Mouse (Mus musculus): ENCODE results near the gene Cd68.
"Not testable (repeated sequence)": the region's sequence is repeated elsewhere in the genome, so short reads cannot be mapped to it uniquely, and the experiment has no call there.

Cd68 gene

DNA sequence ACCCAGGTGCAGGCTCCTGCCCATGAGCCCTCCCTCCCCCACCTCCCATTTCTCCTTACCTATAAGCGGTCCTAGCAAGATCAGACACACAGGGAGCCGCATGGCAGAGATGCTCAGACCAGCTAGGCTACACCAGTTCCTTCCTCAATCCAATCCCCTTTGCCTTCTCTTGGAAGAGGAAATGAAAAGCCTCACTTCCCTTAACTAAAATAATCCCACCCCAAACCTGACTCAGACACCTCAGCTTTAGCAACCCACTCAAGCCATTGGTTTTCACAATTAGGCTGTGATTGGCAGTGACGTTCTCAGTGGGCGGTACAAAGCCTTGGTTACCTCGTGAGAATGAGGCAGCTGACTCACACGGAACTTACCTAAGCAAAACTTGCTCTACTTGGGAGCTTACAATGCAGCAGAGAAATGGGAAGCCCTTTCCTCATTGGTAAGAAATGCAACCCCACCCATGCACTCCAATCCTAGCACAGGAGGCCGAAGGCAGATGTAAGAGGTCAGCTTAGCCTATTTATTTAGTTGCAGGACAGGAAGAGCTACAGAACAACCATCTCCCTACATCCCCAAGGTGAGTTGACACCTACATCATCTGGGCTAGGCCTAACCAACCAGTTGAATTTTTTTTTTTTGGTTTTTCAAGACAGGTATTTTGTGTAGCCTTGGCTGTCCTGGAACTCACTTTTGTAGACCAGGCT is at the start of gene Cd68:
Gene Cd68 (minus strand): TSS at position 193 of the 704 bp plus-strand sequence.
- no peak for DNase-seq (ENCODE audit: low spot score)

DNA sequence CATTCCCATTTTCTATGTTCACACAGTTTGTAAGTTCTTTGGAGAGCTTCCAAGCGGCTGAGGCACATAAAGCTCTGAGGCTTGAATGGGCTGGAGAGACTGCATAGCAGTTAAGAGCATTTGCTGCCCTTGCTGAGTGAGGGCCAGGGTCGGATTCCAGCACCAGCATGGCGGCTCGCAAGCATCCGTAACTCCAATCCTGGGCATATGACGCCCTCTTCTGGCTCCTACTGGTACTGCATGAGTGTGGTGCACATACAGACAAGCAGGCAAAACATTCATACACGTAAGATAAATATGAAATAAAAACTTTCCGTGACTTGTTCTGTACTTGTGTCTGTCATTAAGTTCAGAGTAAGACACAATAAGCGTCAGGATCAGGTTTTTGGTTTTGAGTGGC is 49.5 kb upstream of the Cd68 start:
- no peak for DNase-seq (ENCODE audit: low spot score)

DNA sequence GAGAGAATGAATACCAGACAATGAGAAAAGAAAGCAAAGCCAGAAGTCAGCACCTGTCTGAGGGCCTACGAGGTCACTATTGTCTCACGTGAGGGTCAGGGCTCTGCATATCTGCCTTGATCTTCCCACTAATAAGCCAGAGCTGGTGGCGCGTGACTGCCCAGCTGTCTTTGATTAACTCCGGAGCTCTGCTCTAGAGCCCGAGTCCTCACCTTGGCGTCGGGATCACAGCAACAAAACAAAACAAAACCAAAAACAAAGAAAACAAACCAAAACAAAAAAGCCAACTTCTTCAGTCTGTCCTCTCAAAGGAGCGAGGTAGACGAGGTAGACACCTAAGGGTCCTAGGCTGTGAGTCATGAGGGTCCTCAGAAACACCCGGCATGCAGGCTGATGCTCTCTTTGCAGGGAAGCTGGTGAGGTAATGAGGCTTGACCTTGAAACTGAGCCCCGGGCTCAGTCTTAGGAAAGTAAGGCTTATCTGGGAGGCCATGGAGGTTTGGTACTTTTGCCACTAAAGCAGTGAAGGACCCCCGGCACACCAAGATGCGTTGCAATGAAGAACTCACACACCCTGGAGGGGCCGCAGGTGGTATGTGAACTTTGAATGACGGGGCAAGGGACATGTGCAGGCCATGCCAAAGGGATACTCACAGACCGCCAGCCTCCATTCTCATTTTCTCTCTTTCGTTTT is 48.8 kb upstream of the Cd68 start:
- no peak for DNase-seq (ENCODE audit: low spot score)

DNA sequence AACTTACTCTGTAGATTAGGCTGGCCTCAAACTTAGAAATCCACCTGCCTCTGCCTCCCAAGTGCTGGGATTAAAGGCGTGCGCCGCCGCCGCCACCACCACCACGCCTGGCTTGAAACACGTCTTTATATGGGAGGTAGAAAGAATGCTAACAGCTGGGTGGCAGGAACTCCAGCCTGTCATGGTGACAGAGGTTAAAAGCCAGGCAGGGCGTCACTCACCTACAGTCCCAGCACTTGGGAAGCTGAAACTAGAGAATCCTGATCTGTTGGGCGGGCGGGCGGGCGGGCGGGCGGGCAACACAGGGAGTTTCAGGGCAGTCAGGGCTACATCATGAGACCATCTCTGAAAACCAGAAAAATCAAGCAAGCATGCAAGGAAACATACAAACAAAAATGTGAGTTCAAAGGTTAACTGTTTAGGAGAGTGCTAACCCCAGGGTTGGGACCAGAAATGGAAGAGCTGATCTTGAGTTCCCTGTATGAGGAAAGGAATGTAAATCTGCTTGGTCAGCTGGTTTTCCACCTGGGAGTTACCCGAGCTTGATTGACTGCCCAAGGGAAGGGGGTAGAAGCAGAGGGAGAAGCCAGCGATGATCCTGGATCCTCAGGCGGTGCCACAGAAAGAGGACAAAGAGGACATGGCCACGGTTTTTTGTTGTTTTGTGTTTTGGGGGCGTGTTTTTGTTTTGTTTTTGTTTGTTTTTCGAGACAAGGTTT is 47.2 kb upstream of the Cd68 start:
- DNase-seq (ENCODE audit: low spot score) = no peak

DNA sequence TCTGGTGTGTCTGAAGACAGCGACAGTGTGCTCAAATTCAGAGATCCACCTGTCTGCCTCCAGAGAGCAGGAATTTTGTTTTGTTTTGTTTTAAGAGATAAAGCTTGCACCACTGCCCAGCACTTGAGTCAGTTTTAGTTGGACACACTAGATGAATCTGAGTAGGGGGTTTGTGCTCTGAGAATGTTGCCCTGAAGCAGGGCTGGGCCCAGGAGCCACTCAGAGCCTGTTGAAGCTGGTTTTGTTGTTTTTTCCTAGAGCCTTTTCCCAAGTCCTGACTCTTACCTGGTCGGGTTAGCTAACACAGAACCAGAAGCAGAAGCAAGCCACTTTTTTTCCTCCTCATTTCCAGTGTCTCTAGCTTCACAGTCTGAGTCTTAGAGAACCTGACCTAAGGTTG is 45.1 kb upstream of the Cd68 start:
- DNase-seq (ENCODE audit: low spot score) = no peak

DNA sequence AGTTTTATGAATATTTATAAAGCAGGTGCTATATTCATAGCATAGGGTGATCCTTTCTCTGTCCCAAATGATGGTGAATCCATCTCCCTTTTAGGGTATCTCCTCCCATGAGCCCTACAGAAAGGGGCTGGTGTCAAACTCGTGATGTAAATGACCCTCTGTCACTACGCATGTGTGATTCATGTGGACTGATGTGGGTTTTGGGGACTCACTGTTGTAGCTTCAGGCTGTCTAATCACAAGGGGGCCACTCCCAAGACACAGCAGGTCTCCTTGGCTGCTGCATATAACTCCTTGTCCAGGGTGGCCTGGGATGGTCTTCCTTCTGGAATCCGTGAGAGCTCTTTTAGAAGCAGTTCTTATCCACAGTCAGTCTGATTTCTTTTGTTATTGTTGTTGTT is 44.5 kb upstream of the Cd68 start:
- no peak for DNase-seq (ENCODE audit: low spot score)

DNA sequence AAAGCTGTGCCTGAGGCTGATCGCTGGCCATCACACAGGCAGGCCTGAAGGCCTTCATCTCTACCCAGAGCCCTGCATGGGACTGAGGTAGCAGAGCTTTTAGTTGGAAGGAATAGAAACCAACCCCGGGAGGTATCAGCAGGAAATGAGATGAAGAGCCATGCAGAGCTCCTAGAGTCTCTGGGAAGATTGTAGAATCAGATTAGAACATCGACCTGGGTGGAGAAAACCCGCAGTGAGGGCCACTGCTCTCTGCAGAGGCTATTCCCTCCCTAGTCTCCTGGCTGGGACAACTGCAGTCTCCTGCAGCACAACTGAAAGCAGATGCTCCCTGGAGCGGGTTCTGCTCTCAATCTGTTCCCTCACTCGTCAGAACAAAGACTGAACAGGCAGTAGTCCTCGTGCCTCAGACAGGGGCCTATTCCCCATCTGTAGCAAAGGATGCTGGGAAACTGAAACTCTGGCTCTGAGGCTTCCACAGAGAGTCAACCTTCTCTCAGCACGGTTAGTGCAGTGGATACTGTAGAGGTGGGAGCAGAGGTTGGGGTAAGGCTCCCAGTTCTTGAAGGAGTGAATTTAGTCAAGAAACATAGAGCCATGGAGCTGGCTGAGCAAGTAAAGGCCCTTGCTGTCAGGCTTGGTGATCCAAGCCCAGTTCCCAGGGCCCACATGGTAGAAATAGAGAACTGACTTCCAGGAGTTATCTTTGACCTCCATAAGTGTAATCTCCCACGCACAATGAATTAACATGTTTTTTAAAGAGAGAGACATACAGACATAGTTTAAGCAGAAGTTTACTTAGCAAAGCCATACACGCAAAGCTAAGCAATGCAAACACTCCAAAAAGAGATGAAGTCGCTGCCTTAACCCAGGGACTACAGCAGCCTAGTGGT is 43.8 kb upstream of the Cd68 start:
- no peak for DNase-seq (ENCODE audit: low spot score)

DNA sequence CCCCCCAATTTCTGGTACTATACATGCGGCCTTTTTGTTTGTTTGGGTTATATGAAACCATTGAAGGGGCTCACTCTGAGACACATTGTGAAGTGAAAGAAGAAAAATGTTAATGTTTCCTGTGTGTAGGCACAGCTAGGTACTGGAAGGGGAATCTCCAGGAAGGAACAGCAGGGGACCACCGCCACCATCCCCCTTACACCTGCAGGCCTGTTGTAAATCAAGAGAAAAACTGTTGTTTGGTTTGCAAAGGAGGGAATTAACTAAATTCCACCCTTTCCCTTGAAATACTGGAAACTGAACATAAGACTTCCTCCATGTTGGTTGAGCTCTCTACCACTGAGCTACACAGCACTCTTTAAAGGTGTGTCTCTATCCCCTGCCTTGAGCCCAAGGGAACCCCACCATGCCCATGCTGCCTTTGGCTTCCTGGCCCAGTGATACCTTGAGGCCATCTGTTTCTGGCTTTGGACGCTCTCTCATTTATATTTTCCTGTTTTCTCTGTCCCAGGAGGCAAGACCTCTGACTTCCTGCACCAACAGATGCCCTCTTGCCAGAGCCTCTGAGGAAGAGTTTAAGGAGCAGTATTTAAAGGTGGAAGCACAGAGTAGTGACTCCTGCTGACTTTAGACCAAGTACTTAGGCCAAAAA is 42.8 kb upstream of the Cd68 start:
- DNase-seq (ENCODE audit: low spot score) = no peak

DNA sequence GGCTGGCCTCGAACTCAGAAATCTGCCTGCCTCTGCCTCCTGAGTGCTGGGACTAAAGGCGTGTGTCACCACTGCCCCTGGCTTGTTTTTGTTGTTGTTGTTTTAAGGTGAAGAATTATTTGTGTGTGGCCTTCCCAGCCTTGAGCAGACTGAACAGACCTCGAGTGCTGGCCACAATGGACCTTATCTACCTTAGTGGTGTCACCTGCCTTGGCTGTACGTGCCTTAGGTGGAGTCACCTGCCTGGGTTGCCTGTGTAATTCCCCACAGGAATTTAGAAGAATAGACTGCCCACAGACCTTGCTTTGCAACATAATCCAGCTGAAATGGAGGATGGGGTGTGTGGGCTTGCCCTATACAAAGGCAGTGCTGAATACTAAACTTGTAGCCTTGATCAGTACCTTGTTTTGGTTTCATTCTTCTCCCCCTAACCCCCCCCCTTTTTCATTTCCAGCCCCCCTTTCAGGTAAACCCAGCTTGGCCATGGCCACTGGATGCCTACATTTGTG is 42.0 kb upstream of the Cd68 start:
- no peak for DNase-seq (ENCODE audit: low spot score)

DNA sequence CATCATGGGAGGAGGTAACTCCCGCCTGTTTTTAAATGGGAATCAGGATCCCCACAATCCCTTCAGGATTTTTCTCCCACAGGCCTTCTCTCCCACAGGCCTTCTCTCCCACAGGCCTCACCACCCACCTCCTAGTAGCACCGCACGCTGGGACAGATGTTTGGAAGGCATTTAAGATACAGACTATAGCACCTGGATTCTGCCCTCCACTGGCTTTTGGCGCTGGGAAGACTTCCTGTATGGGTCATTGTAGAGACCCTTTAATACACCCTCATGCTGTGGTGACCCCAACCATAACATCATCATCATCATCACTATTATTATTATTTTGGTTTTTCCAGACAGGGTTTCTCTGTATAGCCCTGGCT is 41.5 kb upstream of the Cd68 start:
- no peak for DNase-seq (ENCODE audit: low spot score)

DNA sequence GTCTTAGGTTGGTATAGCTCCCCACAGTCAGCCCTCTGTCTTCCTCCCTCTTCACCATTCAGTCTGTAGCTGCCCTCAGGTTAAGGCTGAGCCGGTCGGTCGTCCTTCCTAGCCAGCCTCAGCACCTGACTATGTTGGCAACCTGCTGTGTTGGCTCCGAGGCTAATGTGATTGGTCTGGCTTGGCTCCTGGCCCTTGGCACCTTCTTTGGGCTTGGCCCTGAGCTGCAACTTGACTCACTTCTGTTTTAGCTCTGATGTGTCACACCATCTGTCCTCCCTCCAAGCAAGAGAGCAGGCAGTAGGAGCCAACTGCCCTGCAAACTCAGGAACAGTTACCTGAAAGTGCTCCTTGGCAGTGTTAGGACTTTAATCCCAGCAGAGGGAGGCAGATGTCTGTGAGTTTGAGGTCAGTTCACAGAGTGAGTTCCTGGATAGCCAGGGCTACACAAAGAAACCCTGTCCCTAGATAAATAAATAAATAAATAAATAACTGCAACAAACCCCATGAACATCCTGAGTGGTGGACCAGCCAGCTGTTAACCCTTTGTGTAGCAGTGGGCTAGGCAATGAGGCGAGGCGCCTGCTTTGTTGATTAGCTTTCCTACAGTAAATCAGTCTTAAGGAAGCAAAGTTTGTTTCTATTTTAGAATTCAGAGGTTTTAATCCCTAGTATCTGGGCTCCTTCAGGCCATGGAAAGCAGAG is 41.0 kb upstream of the Cd68 start:
- DNase-seq (ENCODE audit: low spot score) = no peak

DNA sequence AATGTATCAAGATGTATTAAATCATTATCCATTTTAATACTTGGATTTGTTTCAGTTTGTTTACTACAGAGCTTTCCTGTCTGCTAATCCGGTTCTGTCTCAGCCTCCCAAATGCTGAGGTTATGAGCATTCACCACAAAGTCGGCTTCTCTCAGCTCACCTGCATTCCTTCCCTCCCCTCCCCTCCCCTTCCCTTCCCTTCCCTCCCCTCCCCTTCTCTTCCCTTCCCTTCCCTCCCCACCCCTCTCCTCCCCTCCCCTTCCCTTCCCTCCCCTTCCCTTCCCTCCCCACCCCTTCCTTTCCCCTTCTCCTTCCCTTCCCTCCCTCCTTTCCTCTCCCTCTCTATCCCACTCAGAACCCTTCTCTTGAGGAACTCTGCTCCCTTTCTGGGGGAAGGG is 38.7 kb upstream of the Cd68 start:
- no peak for DNase-seq (ENCODE audit: low spot score)

DNA sequence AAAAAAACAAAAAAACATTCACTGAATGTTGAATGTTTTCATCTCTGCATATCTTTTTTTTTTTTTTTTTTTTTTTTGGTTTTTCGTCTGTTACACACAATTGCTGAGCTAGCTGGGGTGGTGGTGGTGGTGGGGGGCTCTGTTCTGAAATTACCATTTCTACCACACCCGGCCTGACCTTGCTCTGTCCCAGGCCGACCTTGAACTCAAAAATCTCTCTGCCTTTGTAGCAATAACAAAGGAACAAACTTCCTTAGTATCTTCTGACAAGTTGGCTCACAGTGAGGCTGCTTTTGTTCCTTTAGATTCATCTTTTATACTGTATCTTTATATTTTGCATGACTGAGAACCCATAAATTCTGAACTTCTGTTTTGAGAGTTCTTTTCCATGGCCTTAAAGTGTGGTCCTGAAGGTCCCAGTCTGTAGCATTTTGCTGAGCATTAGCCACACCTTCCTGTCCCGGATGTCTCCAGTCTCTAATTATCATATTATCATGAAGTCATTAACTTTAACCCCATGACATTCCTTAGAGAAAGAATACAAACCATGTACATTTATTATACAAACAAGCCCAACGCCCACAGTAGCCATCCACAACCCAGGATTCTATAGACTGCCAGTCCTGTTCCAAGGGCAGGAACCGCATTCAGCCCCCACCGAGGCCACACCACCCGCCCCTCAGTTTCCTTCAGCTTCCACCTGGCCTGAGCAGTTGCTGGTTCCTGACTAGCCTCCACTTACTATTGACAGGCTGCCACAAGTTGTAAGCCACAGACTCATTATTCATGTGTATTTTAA is 38.1 kb upstream of the Cd68 start:
- DNase-seq (ENCODE audit: low spot score) = no peak

DNA sequence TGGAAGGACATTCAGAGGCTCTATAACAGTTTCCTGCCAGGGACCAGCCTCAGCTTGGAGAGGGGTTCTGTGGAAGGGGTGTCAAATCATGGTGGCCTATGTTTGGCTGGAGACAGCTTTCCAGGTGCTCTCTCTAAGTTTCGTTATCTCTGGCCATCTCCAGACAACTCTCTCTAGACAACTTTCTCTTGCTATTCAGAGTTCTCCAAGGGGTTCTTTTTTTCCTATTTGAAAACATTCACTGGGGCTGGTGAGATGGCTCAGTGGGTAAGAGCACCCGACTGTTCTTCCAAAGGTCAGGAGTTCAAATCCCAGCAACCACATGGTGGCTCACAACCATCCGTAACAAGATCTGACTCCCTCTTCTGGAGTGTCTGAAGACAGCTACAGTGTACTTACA is 37.4 kb upstream of the Cd68 start:
- not testable (repeated sequence) for DNase-seq (ENCODE audit: low spot score)

DNA sequence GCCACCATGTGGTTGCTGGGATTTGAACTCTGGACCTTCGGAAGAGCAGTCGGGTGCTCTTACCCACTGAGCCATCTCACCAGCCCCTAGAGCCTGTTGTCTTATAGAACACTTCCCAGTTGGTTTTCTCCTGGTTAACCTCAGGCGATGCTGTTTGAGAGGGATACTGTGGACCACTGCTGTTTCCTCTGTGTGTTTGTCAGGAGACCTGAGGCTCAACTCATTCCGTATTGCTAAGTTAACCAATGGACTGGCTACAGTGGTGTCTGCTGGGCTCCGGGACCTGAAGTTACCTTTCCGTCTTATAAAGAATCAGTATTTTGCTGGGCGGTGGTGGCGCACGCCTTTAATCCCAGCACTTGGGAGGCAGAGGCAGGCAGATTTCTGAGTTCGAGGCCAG is 36.9 kb upstream of the Cd68 start:
- DNase-seq (ENCODE audit: low spot score) = not testable (repeated sequence)

DNA sequence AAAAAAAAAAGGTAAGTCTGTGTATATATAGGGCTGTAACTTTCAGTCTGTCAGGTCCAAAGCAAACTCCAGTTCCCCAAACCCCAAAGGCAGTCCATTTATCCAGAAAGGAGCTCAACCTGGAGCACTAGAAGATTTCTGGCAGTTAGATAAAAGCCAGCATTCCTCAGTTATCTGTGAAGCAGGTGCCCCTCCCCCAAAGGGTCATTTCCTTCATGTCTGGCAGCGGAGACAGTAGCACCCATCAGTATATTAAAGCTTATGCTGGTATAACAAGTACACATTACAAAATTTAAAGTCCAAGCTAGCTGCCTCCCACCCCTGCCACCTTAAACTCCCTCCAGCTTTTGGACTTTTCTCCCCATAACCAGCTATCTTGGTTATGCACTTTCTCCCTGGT is 33.6 kb upstream of the Cd68 start:
- DNase-seq (ENCODE audit: low spot score) = no peak

DNA sequence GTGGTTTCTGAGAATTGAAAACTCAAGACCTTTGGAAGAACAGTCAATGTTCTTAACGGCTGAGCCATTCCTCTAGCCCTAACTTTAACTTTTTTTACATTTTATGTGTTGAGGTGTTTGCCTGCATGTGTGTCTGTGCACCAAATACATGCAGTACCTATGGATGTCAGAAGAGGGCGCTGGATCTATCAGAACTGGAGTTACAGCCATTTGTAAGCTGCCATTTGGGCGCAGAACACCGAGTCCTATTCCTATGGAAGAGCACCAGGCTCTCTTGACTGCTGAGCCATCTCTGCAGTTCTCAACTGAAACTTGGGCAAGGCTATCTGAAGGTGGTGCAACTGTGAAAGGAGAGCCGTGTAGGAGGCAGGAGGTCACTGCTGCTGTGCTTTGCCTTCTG is 32.6 kb upstream of the Cd68 start:
- DNase-seq (ENCODE audit: low spot score) = no peak

DNA sequence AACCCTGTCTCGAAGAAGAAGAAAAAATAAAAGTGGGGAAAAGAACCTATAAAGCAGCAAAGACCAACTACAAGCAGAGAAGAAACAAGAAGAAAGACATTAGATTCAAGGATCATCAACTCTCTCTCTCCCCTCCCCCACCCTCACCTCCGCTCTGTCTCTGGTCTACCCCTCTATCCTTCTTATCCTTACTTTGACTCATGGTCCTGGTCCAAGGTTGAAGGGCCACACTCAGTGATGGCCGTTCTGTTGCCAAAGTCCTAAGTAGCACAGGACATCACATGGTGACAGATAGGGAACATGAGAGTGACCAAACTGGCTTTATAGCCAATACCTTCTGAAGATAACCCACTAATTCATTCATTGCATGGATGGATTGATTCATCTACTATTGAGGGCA is 31.4 kb upstream of the Cd68 start:
- no peak for DNase-seq (ENCODE audit: low spot score)

DNA sequence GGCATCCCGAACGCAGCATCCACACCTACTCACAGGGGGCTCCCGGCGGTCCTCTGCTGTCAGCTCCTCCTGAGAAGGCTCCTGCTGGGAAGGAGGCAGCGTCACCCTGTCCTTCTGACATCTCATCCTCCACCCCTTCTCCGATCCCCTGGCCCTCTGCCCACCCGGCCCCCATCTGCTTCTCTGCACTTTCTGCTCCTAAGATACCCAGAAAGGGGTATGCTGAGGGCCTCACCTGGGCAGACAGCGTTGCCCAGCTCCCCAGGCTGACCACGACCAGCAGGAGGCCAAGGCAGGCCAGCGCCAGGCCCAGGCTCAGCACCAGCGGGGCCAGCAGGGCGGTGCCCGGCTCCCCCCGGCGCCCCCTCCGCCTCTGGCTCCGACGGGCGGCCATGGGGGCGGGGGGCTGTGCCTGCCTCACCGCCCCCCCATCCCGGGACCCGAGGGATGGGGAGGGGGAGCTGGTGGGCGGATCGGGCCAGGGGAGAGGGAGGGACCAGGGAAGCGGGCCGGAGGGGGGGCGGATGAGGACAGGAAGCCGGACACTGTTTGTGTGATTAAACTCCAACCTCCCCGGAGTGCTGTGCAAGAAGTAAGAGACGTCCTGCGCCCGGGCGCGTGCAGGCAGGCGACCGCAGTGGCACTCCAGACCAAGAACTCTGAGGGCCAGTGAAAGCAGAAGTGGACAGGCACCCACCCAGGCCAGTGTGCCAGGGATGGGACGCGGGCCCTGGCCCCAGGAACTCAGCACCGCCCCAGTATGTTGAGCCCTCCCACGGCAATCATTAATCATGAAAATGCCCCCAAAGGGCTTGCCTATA is 29.6 kb upstream of the Cd68 start, which contains the start of the genes Tnfsf12 and Tnfsfm13:
Gene Tnfsf12 (minus strand): TSS at position 489 of the 821 bp plus-strand sequence.
Gene Tnfsfm13 (minus strand): TSS at position 738 of the 821 bp plus-strand sequence.
- no peak for DNase-seq (ENCODE audit: low spot score)

All from urinary bladder, postnatal 10 days (tissue).